Mouse (Mus musculus): ENCODE measurements around the gene Aff1. TPM values are rescaled to one million over a fixed set of nuclear protein-coding genes. Genes with fewer than 3 reads are reported as not detected.
A peak's percentile ranks its signal among the peaks of the same experiment; 100 is the strongest.

Gene Aff1
- polyA plus RNA-seq, 1 experiment from 2014 or later, result 5.7 TPM

- no peaks in the 10 kb centered on the region for H3K9me3 ChIP-seq
- 94% methylated on average over 1 of the region's 1 CpGs for WGBS
These were observed 138.7 kb downstream of the Aff1 start for GRCm38 (mm10) chr5:103830886-103831285.

GRCm38 (mm10) chr5:103835471-103836147 lies 143.4 kb downstream of the Aff1 start:
- peaks cover 33% of the 10 kb centered on the region for H3K36me3 ChIP-seq
- peaks cover 12% of the 10 kb centered on the region; the same call in 1 of the 2 replicates for H3K4me1 ChIP-seq (replicated peaks)
- no peak overlapping the region for H3K4me3 ChIP-seq
- H3K9me3 ChIP-seq, result no peaks in the 10 kb centered on the region
- 90% methylated on average over 15 of the region's 15 CpGs for WGBS
- H3K27me3 ChIP-seq (ENCODE audit: insufficient read depth, poor library complexity, severe bottlenecking), result no peaks in the 10 kb centered on the region
- no peak for DNase-seq (ENCODE audit: low spot score)
- H3K27ac ChIP-seq, result no peak overlapping the region

More at GRCm38 (mm10) chr5:103830886-103831285, 138.7 kb downstream of the Aff1 start:
- Histone ChIP-seq H3K27me3 (ENCODE audit: insufficient read depth, poor library complexity, severe bottlenecking) (no peaks in the 10 kb centered on the region), H3K27ac (no peak overlapping the region), H3K4me1 (replicated peaks) (peaks cover 4% of the 10 kb centered on the region; the same call in 1 of the 2 replicates), H3K36me3 (peaks cover 62% of the 10 kb centered on the region), H3K4me3 (no peak overlapping the region)
- DNase-seq (ENCODE audit: low spot score), result no peak

- no peak for DNase-seq (ENCODE audit: low spot score)
- 69% methylated on average over 10 of the region's 11 CpGs for WGBS
These were observed 144.1 kb downstream of the Aff1 start for GRCm38 (mm10) chr5:103836148-103836784.

GRCm38 (mm10) chr5:103838550-103839264 lies 146.5 kb downstream of the Aff1 start:
- Histone ChIP-seq H3K9me3 (no peaks in the 10 kb centered on the region), H3K27ac (no peak overlapping the region), H3K4me3 (no peak overlapping the region), H3K27me3 (ENCODE audit: insufficient read depth, poor library complexity, severe bottlenecking) (no peaks in the 10 kb centered on the region), H3K36me3 (peaks cover 34% of the 10 kb centered on the region), H3K4me1 (replicated peaks) (peaks cover 12% of the 10 kb centered on the region; the same call in 1 of the 2 replicates)
- 90% methylated on average over 15 of the region's 15 CpGs for WGBS
- DNase-seq (ENCODE audit: low spot score), result no peak

More at GRCm38 (mm10) chr5:103836148-103836784, 144.1 kb downstream of the Aff1 start:
- Histone ChIP-seq H3K27ac (no peak overlapping the region), H3K27me3 (ENCODE audit: insufficient read depth, poor library complexity, severe bottlenecking) (no peaks in the 10 kb centered on the region), H3K9me3 (no peaks in the 10 kb centered on the region), H3K36me3 (peaks cover 27% of the 10 kb centered on the region), H3K4me3 (no peak overlapping the region), H3K4me1 (replicated peaks) (peaks cover 12% of the 10 kb centered on the region; the same call in 1 of the 2 replicates)

- Histone ChIP-seq H3K4me1 (replicated peaks) (peaks cover 15% of the 10 kb centered on the region), H3K27ac (no peak overlapping the region), H3K4me3 (no peak overlapping the region), H3K27me3 (ENCODE audit: insufficient read depth, poor library complexity, severe bottlenecking) (no peaks in the 10 kb centered on the region), H3K36me3 (peaks cover 29% of the 10 kb centered on the region), H3K9me3 (no peaks in the 10 kb centered on the region)
- WGBS, result 88% methylated on average over 3 of the region's 3 CpGs
- no peak for DNase-seq (ENCODE audit: low spot score)
These were observed 147.1 kb downstream of the Aff1 start for GRCm38 (mm10) chr5:103839265-103839626.

GRCm38 (mm10) chr5:103843938-103844337 lies 151.8 kb downstream of the Aff1 start:
- peak; percentile 38 for DNase-seq (ENCODE audit: low spot score)
- Histone ChIP-seq H3K4me3 (no peak overlapping the region), H3K36me3 (peaks cover 48% of the 10 kb centered on the region), H3K27ac (0 out of 2 replicates have a peak overlapping the region, but pooled peaks have one; percentile 16), H3K9me3 (no peaks in the 10 kb centered on the region), H3K27me3 (ENCODE audit: insufficient read depth, poor library complexity, severe bottlenecking) (no peaks in the 10 kb centered on the region), H3K4me1 (replicated peaks) (peaks cover 29% of the 10 kb centered on the region)
- 52% methylated on average over 1 of the region's 1 CpGs for WGBS

- 63% methylated on average over 19 of the region's 19 CpGs for WGBS
- H3K4me3 ChIP-seq, result no peak overlapping the region
- no peaks in the 10 kb centered on the region for H3K27me3 ChIP-seq (ENCODE audit: insufficient read depth, poor library complexity, severe bottlenecking)
These were observed 153.4 kb downstream of the Aff1 start for GRCm38 (mm10) chr5:103845418-103846153.

GRCm38 (mm10) chr5:103846154-103846551 lies 154.0 kb downstream of the Aff1 start:
- H3K36me3 ChIP-seq, result peaks cover 68% of the 10 kb centered on the region
- H3K4me3 ChIP-seq, result no peak overlapping the region
- no peaks in the 10 kb centered on the region for H3K27me3 ChIP-seq (ENCODE audit: insufficient read depth, poor library complexity, severe bottlenecking)
- peak overlapping the region; percentile 50; the same call in 1 of the 2 replicates for H3K27ac ChIP-seq
- no peaks in the 10 kb centered on the region for H3K9me3 ChIP-seq
- peaks cover 29% of the 10 kb centered on the region for H3K4me1 ChIP-seq (replicated peaks)
- WGBS, result 86% methylated on average over 10 of the region's 10 CpGs
- no peak for DNase-seq (ENCODE audit: low spot score)

More at GRCm38 (mm10) chr5:103845418-103846153, 153.4 kb downstream of the Aff1 start:
- Histone ChIP-seq H3K9me3 (no peaks in the 10 kb centered on the region), H3K36me3 (peaks cover 65% of the 10 kb centered on the region), H3K27ac (peak overlapping the region; percentile 50; the same call in 1 of the 2 replicates), H3K4me1 (replicated peaks) (peaks cover 29% of the 10 kb centered on the region)
- DNase-seq (ENCODE audit: low spot score), result peak; percentile 63

- no peaks in the 10 kb centered on the region for H3K9me3 ChIP-seq
- H3K4me3 ChIP-seq, result no peak overlapping the region
- peaks cover 72% of the 10 kb centered on the region for H3K36me3 ChIP-seq
- H3K27ac ChIP-seq, result no peak overlapping the region
- peaks cover 29% of the 10 kb centered on the region for H3K4me1 ChIP-seq (replicated peaks)
- H3K27me3 ChIP-seq (ENCODE audit: insufficient read depth, poor library complexity, severe bottlenecking), result no peaks in the 10 kb centered on the region
- WGBS, result 54% methylated on average over 5 of the region's 5 CpGs
- DNase-seq (ENCODE audit: low spot score), result peak; percentile 23
These were observed 154.4 kb downstream of the Aff1 start for GRCm38 (mm10) chr5:103846609-103847008.

- Histone ChIP-seq H3K4me3 (no peak overlapping the region), H3K36me3 (peaks cover 66% of the 10 kb centered on the region), H3K4me1 (replicated peaks) (peaks cover 29% of the 10 kb centered on the region), H3K9me3 (no peaks in the 10 kb centered on the region), H3K27ac (no peak overlapping the region), H3K27me3 (ENCODE audit: insufficient read depth, poor library complexity, severe bottlenecking) (no peaks in the 10 kb centered on the region)
- 93% methylated on average over 8 of the region's 8 CpGs for WGBS
- DNase-seq (ENCODE audit: low spot score), result no peak
These were observed 156.4 kb downstream of the Aff1 start for GRCm38 (mm10) chr5:103848546-103848945.

GRCm38 (mm10) chr5:103852756-103853549 lies 160.8 kb downstream of the Aff1 start:
- DNase-seq (ENCODE audit: low spot score), result no peak
- Histone ChIP-seq H3K4me1 (replicated peaks) (0 out of 2 replicates have a peak, but pooled peaks cover 7% of the 10 kb centered on the region), H3K27me3 (ENCODE audit: insufficient read depth, poor library complexity, severe bottlenecking) (no peaks in the 10 kb centered on the region), H3K9me3 (no peaks in the 10 kb centered on the region), H3K27ac (no peak overlapping the region), H3K36me3 (peaks cover 49% of the 10 kb centered on the region), H3K4me3 (no peak overlapping the region)
- WGBS, result 89% methylated on average over 4 of the region's 4 CpGs
